Mouse (Mus musculus): ENCODE data around the gene Mtrf1l. TPM values are rescaled to one million over a fixed set of nuclear protein-coding genes. Genes with fewer than 3 reads are reported as not detected.

Gene Mtrf1l
- 1 to 10 TPM; 7.2 to 8.2 TPM for total RNA-seq (2021)

GRCm38 (mm10) chr10:5823740-5824491 lies at the start of gene Mtrf1l:
Gene Mtrf1l, minus strand, starts transcription at chr10:5823910.
- peak; percentile 99 for DNase-seq
- intact Hi-C loops (cut with DNase I), result loop anchor here (1.0 kb wide), 1 partner anchor 19 kb away; the partner anchor contains the start of gene Fbxo5

DNA sequence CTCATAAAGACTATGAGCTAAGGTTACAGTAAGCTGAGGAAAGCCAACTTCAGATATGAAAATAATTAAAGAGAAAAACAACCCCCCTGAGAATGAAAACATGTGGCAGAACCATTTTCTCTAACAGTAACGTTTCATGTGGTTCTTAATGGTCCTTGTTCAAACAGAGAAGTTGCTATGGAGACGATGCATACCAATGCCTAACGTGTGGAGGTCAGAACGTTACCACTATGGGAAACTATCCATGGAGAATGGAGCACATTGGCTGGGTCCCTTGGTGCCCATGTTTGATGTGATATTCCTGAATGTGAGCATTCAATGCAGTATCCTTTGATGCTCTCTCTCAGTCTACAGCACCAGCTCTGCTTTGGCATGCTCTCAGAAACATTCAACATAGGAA lies 47.4 kb upstream of the Mtrf1l start:
- DNase-seq, result no peak
- intact Hi-C loops (cut with DNase I), result no loop called here

- intact Hi-C loops (cut with DNase I), result no loop called here
- peak; percentile 7 to 24 for DNase-seq
Measured at GRCm38 (mm10) chr10:5867981-5868552, 44.4 kb upstream of the Mtrf1l start.

GRCm38 (mm10) chr10:5865996-5866395 lies 42.3 kb upstream of the Mtrf1l start:
- intact Hi-C loops (cut with DNase I), result no loop called here

DNA sequence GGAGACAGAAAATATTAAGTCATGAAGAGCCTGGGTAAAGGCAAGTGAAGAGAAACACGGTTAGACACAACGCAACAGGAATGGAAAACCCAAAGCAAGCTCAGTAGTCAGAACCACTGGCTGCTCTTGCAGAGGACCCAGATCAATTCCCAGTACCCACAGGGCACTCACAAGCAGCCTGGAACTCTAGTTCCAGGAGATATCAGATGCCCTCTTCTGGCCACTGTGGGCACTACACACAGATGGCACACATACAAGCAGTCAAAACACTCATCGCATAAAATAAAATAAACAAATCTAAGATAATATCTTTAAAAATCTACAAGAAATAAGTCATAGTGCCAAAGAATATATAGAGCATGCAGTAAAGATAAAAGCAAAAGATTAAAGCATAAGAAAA lies 39.0 kb upstream of the Mtrf1l start:
- intact Hi-C loops (cut with DNase I), result no loop called here
- no peak for DNase-seq

More at GRCm38 (mm10) chr10:5865996-5866395, 42.3 kb upstream of the Mtrf1l start:
- peak in 1 of 2 experiments; percentile 1 for DNase-seq

DNA sequence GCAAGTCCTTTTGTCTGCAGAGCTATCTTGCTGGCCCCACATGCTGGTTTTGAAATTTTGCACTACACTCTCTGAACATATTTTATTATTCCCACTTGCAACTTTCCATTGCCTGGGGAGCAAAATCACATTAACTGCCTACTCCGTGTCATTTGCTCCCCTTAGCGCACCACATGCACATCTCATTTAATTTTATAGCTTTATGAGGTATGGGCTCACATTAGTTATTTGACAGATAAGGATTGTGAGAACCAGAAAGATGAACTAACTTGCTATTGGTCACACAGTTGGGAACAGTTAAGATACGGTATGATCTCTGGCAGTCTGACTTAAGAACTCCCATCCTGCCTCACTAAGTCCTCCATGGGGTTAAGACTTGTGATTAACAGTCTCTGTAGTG lies 37.1 kb upstream of the Mtrf1l start:
- DNase-seq, result no peak
- intact Hi-C loops (cut with DNase I), result no loop called here

DNA sequence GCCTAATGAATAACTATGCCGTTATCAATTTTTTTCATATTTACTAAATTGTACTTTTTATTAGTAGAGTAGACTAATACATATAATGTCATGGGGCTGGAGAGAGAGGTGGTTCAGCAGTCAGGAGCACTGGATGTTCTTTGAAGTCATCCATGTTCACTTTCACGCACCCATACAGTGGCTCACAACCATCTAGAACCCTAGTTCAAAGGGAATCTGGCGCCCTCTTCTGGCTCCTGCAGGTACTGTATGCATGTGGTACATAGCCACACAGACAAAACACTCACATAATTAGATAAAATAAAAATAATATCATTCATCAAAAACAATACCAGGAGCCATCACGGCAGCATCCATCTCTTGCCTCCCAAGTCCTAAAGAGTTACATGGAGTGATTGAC lies 36.0 kb upstream of the Mtrf1l start:
- intact Hi-C loops (cut with DNase I), result no loop called here
- no peak for DNase-seq

- no peak for DNase-seq
- intact Hi-C loops (cut with DNase I), result no loop called here
Measured at GRCm38 (mm10) chr10:5857996-5858549, 34.4 kb upstream of the Mtrf1l start.

GRCm38 (mm10) chr10:5853290-5853868 lies 29.7 kb upstream of the Mtrf1l start:
- DNase-seq, result no peak
- intact Hi-C loops (cut with DNase I), result no loop called here

DNA sequence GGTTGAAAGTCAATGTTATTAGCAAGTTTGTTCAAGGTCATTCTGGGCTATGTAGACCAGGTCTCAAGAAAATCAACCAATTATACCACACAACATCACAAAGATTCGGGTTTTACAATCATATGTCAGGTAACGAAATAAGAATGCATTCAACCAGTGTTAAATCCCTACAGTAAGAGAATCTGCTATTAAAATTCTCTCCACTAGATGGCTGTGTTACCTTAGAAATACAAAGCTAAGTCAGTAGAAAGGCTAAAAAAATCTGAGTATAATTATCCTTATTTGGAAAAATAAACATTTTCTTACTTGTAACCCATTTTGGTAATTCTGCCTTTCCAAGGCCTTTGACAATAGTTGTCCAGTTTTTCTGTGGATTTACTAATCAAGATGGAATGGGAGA lies 23.2 kb upstream of the Mtrf1l start:
- intact Hi-C loops (cut with DNase I), result loop anchor here (5.0 kb wide), 2 partner anchors 845 to 1230 kb away; no protein-coding TSS in a partner anchor
- no peak for DNase-seq

DNA sequence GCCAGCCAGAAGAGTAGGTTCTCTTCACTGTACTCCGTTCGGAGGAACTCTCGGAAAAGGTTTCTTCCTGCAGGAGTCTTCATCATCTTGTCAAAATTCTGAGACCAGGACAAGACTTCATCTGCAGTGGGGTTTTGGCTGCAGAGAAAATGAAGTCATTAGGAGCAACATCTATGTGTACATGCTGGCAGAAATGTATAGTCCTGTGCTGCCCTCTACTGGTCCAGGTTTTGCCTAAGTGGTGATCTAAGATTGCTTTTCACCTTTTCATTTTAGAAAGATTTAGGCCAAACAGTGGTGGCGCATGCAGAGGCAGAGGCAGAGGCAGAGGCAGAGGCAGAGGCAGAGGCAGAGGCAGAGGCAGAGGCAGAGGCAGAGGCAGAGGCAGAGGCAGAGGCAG lies 17.7 kb upstream of the Mtrf1l start:
- intact Hi-C loops (cut with DNase I), result loop anchor here (5.0 kb wide), 1 partner anchor 39 kb away; no protein-coding TSS in a partner anchor
- DNase-seq, result peak; percentile 47 to 64

DNA sequence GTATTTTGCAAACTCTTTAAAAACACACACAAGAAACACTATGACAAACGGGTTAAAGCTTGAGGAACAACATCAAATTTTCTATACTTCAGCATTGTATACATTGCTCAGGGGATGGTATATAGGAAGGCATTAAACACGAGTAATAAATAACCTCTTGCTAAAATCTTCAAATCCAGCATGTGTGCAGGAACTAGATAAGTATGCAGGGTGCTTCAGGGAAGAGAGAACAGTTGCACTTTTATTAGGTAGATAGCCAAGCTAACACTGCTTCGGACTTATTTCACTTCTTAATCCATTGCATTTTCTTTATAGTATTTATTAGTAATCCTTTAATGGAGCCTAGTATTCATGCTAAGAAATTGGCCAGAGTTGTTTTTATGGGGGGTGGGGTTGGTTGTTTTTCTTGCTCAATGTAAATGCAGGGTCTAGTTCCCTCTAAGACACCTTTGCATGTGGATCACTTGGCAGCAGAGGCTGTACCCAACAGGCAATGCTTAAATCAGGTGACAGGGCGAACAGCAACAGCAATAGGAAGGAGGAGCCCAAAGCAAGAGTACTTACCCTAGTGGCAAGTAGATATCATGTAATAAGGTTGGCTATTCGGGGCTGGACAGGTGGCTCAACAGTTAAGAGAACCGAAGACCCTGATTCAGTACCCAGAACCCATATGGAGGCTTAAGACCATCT lies 2.8 kb upstream of the Mtrf1l start:
- intact Hi-C loops (cut with DNase I), result no loop called here
- DNase-seq, result no peak

DNA sequence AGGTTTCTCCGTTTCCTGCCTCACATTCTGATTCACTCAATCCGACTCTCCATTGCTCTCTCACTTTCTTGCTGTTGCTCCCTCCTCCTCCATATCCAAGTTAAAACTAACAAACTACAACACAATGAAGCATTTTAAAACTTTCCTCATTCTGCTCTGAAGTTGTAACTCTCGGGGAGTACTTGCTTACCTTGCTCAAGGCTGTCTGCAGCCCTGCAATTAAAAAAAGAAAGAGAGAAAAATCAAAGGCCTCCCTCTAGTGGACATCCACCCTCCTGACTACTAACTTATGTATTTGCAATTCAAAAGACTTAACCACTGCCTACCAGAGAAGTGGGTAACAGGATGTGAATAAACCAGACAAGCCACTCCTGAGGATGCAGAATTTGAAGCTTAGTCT lies 1.1 kb upstream of the Mtrf1l start:
- intact Hi-C loops (cut with DNase I), result no loop called here

DNA sequence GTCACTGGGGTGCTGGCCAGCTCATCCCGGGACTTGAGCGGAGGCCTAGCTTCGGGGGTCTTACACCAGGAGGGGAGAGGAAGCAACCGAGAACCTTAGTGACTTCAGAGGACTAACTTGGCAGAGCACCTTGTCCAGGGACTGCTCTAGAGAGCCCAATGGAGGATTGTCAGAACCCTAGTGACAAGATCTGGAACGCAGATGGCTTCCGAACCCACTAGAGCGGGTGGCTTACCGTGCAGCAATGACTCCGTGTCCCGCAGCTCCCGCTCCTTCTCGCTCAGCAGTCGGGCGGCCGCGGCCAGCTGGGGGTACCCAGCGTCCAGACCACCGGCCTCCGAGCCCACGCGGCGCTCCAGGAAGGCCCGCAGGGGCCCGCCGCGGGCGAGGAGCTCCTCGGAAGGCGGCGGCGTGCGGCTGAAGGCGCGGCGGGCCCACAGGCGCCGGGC lies 395 bp downstream of the Mtrf1l start:
- DNase-seq, result no peak
- intact Hi-C loops (cut with DNase I), result loop anchor here (1.0 kb wide), 1 partner anchor 18 kb away; the partner anchor contains the start of gene Fbxo5

More for the DNA sequence above, 1.1 kb upstream of the Mtrf1l start:
- peak; percentile 62 to 69 for DNase-seq

GRCm38 (mm10) chr10:5818772-5819171 lies 4.9 kb downstream of the Mtrf1l start:
- DNase-seq, result no peak
- intact Hi-C loops (cut with DNase I), result no loop called here

DNA sequence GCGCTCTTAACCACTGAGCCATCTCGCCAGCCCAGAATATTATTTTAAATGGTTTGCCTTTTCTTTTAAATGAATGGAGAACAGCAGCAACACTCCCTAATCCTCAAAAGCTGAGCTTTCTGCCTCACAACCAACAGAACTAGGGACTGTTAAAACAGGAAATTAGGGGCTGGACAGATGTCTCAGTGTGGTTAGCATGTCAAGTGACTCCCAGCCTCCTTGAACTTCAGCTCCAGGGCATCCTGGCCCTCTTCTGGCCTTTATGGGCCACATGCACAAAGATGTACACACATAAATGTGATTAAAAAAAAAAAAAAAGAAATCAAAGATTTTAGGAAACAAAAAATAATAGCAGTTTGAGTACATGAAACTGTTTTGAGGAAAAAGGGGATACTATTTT lies 7.7 kb downstream of the Mtrf1l start:
- intact Hi-C loops (cut with DNase I), result no loop called here

GRCm38 (mm10) chr10:5813724-5814123 lies 10.0 kb downstream of the Mtrf1l start:
- intact Hi-C loops (cut with DNase I), result no loop called here
- DNase-seq, result no peak

More for the DNA sequence above, 7.7 kb downstream of the Mtrf1l start:
- no peak for DNase-seq

GRCm38 (mm10) chr10:5807683-5808082 lies 16.0 kb downstream of the Mtrf1l start:
- intact Hi-C loops (cut with DNase I), result no loop called here
- DNase-seq, result no peak

- DNase-seq, result no peak
- intact Hi-C loops (cut with DNase I), result no loop called here
Measured at GRCm38 (mm10) chr10:5806996-5807395, 16.7 kb downstream of the Mtrf1l start.

DNA sequence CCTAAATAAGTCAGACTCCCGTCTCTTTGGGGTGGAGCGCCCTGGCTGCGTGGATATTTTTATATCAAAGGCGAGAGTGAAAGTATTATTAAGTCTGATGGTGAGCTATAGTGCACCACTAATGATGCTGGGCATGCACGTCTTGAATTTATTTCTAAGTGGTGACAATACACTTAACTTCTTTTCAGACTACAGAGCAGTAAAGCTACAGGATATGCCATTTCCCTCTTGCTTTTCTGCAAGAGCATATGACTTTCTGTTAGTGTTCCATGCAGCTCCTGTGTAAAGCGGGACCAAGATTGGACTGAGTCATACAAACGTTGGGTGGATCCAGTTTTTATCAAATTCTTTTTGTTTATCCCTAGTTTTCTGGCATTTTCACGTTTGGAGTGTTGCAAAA lies 17.3 kb downstream of the Mtrf1l start:
- intact Hi-C loops (cut with DNase I), result no loop called here
- DNase-seq, result peak in 1 of 2 experiments; percentile 42

Measured in heart, postnatal 10 days (tissue).